Mouse (Mus musculus) MEL (cell line): ENCODE measurements around the gene Ptprk. TPM values are rescaled to one million over a fixed set of nuclear protein-coding genes. Genes with fewer than 3 reads are reported as not detected.

Experiments used
- DNase-seq: peaks from one replicate; pipeline ENCODE4 v3.0.0; 2011; ENCODE audit warnings: low read depth, low spot score
- H3K27ac ChIP-seq: 2 replicates; pipeline ENCODE4 v1.5.1; 2012; ENCODE audit warnings: low read depth, mild to moderate bottlenecking, control low read depth, low read length, moderate library complexity; ENCODE audit not compliant: control insufficient read depth
- H3K27me3 ChIP-seq, 2 experiments: fragments of 150-350 bp in 1 of 2; sonication (generic) in 1 of 2; 2 replicates each; pipeline ENCODE4 v1.6.1; 2012; ENCODE audit warnings: low read length in 2 of 2, mild to moderate bottlenecking in 2 of 2, improper control_type of control experiment in 1 of 2, moderate library complexity in 1 of 2; ENCODE audit not compliant: insufficient read depth in 2 of 2, control insufficient read depth in 1 of 2
- H3K36me3 ChIP-seq, 2 experiments: 2 replicates each; pipeline ENCODE4 v1.6.1; 2012 to 2014; ENCODE audit warnings: low read length in 2 of 2, improper control_type of control experiment in 1 of 2, inconsistent platforms in 1 of 2, mild to moderate bottlenecking in 1 of 2; ENCODE audit not compliant: insufficient read depth in 2 of 2, control insufficient read depth in 1 of 2
- H3K4me1 ChIP-seq, 2 experiments: fragments of 150-350 bp in 1 of 2; sonication (generic) in 1 of 2; 2 replicates each; pipeline ENCODE4 v1.6.1; 2012; ENCODE audit warnings: low read length in 2 of 2, improper control_type of control experiment in 1 of 2, mild to moderate bottlenecking in 1 of 2; ENCODE audit not compliant: insufficient read depth in 2 of 2, control insufficient read depth in 1 of 2
- H3K4me3 ChIP-seq, 2 experiments: fragments of 150-350 bp in 1 of 2; sonication (generic) in 1 of 2; 2 replicates each; pipeline ENCODE4 v1.5.1; 2012; ENCODE audit warnings: low read depth in 2 of 2, low read length in 2 of 2, mild to moderate bottlenecking in 2 of 2, moderate library complexity in 2 of 2, control low read depth in 1 of 2, improper control_type of control experiment in 1 of 2; ENCODE audit not compliant: control insufficient read depth in 1 of 2, insufficient read depth in 1 of 2
- H3K79me2 ChIP-seq: 2 replicates; pipeline ENCODE4 v1.6.1; 2012; ENCODE audit warnings: mild to moderate bottlenecking, low read length, moderate library complexity; ENCODE audit not compliant: control insufficient read depth, poor library complexity, insufficient read depth
- H3K9ac ChIP-seq: 2 replicates; pipeline ENCODE4 v1.6.1; 2012; ENCODE audit warnings: low read depth, mild to moderate bottlenecking, control low read depth, low read length, moderate library complexity; ENCODE audit not compliant: control insufficient read depth, poor library complexity, severe bottlenecking
- H3K9me3 ChIP-seq: fragments of 150-350 bp; sonication (generic); replicated peaks from 2 replicates; pipeline ENCODE4 v1.6.1; 2012; ENCODE audit warnings: mild to moderate bottlenecking, low read length, improper control_type of control experiment, moderate library complexity; ENCODE audit not compliant: insufficient read depth
- BHLHE40 ChIP-seq: IDR thresholded peaks from 2 replicates; pipeline ENCODE4 v1.6.1; 2012; ENCODE audit warnings: low read depth, mild to moderate bottlenecking, inconsistent platforms, low read length, improper control_type of control experiment, borderline replicate concordance
- CHD1 ChIP-seq: IDR thresholded peaks from 2 replicates; pipeline ENCODE4 v1.6.1; 2012; ENCODE audit warnings: low read depth, mild to moderate bottlenecking, inconsistent platforms, low read length, improper control_type of control experiment
- CHD2 ChIP-seq: IDR thresholded peaks from 2 replicates; pipeline ENCODE4 v1.6.1; 2011; ENCODE audit warnings: low read length, improper control_type of control experiment
- CTCF ChIP-seq, 3 experiments: IDR thresholded peaks in 2 of 3; conservative IDR thresholded peaks in 1 of 3; 2 replicates each; pipeline ENCODE4 v1.5.1; 2011 to 2012; ENCODE audit warnings: low read length in 3 of 3, low read depth in 2 of 3, mild to moderate bottlenecking in 2 of 3, improper control_type of control experiment in 1 of 3, inconsistent platforms in 1 of 3, mixed read lengths in 1 of 3, moderate library complexity in 1 of 3; ENCODE audit not compliant: control insufficient read depth in 1 of 3, insufficient read depth in 1 of 3, poor library complexity in 1 of 3, severe bottlenecking in 1 of 3
- ELF1 ChIP-seq: IDR thresholded peaks from 2 replicates; pipeline ENCODE4 v1.6.1; 2014; ENCODE audit warnings: low read depth, mild to moderate bottlenecking, inconsistent platforms, low read length, improper control_type of control experiment, moderate library complexity
- EP300 ChIP-seq, 2 experiments: IDR thresholded peaks; 2 replicates each; pipeline ENCODE4 v1.6.1; 2011; ENCODE audit warnings: improper control_type of control experiment in 2 of 2, low read length in 2 of 2, low read depth in 1 of 2, mild to moderate bottlenecking in 1 of 2
- ETS1 ChIP-seq: IDR thresholded peaks from 2 replicates; pipeline ENCODE4 v1.6.1; 2012; ENCODE audit warnings: low read depth, mild to moderate bottlenecking, inconsistent platforms, low read length, improper control_type of control experiment, moderate library complexity
- GATA1 ChIP-seq: IDR thresholded peaks from 2 replicates; pipeline ENCODE4 v1.6.1; 2011; ENCODE audit warnings: low read depth, low read length, improper control_type of control experiment
- HCFC1 ChIP-seq: IDR thresholded peaks from 2 replicates; pipeline ENCODE4 v1.6.1; 2012; ENCODE audit warnings: low read depth, mild to moderate bottlenecking, inconsistent platforms, low read length, improper control_type of control experiment, moderate library complexity
- MAFK ChIP-seq: IDR thresholded peaks from 2 replicates; pipeline ENCODE4 v1.6.1; 2011; ENCODE audit warnings: low read depth, mild to moderate bottlenecking, low read length, improper control_type of control experiment, borderline replicate concordance
- MAZ ChIP-seq: IDR thresholded peaks from 2 replicates; pipeline ENCODE4 v1.6.1; 2012; ENCODE audit warnings: low read depth, mild to moderate bottlenecking, inconsistent platforms, low read length, improper control_type of control experiment
- MXI1 ChIP-seq: IDR thresholded peaks from 2 replicates; pipeline ENCODE4 v1.6.1; 2011; ENCODE audit warnings: mild to moderate bottlenecking, low read depth, low read length, improper control_type of control experiment
- POLR2A ChIP-seq, 2 experiments: IDR thresholded peaks; 2 replicates each; pipeline ENCODE4 v1.6.1; 2011 to 2012; ENCODE audit warnings: low read length in 2 of 2, mild to moderate bottlenecking in 2 of 2, control low read depth in 1 of 2, improper control_type of control experiment in 1 of 2, low read depth in 1 of 2, moderate library complexity in 1 of 2; ENCODE audit not compliant: control insufficient read depth in 1 of 2, insufficient read depth in 1 of 2, poor library complexity in 1 of 2
- POLR2AphosphoS2 ChIP-seq: IDR thresholded peaks from 2 replicates; pipeline ENCODE4 v1.6.1; 2011; ENCODE audit warnings: low read length, improper control_type of control experiment
- POLR2AphosphoS5 ChIP-seq: IDR thresholded peaks from 2 replicates; pipeline ENCODE4 v1.6.1; 2012; ENCODE audit warnings: low read depth, borderline replicate concordance, mild to moderate bottlenecking, inconsistent platforms, low read length, moderate library complexity, mixed read lengths
- RAD21 ChIP-seq: IDR thresholded peaks from 2 replicates; pipeline ENCODE4 v1.6.1; 2011; ENCODE audit warnings: mild to moderate bottlenecking, low read depth, low read length, improper control_type of control experiment
- RCOR1 ChIP-seq: IDR thresholded peaks from 2 replicates; pipeline ENCODE4 v1.6.1; 2012; ENCODE audit warnings: low read depth, mild to moderate bottlenecking, inconsistent platforms, low read length, improper control_type of control experiment
- SIN3A ChIP-seq: IDR thresholded peaks from 2 replicates; pipeline ENCODE4 v1.6.1; 2012; ENCODE audit warnings: low read length, improper control_type of control experiment, inconsistent platforms
- SMC3 ChIP-seq: IDR thresholded peaks from 2 replicates; pipeline ENCODE4 v1.6.1; 2011; ENCODE audit warnings: low read depth, low read length, improper control_type of control experiment
- TAL1 ChIP-seq: IDR thresholded peaks from 2 replicates; pipeline ENCODE4 v1.6.1; 2012; ENCODE audit warnings: mild to moderate bottlenecking, inconsistent platforms, low read length, moderate library complexity, mixed read lengths
- TCF12 ChIP-seq: IDR thresholded peaks from 2 replicates; pipeline ENCODE4 v1.6.1; 2014; ENCODE audit warnings: low read depth, mild to moderate bottlenecking, inconsistent platforms, low read length, improper control_type of control experiment, moderate library complexity
- UBTF ChIP-seq: IDR thresholded peaks from 2 replicates; pipeline ENCODE4 v1.6.1; 2012; ENCODE audit warnings: low read depth, mild to moderate bottlenecking, inconsistent platforms, low read length, improper control_type of control experiment, moderate library complexity, borderline replicate concordance; ENCODE audit not compliant: insufficient read depth
- ZC3H11A ChIP-seq: IDR thresholded peaks from 2 replicates; pipeline ENCODE4 v1.6.1; 2012; ENCODE audit warnings: low read depth, mild to moderate bottlenecking, inconsistent platforms, low read length, improper control_type of control experiment
- ZMIZ1 ChIP-seq: IDR thresholded peaks from 2 replicates; pipeline ENCODE4 v1.6.1; 2012; ENCODE audit warnings: low read depth, mild to moderate bottlenecking, inconsistent platforms, low read length, improper control_type of control experiment, moderate library complexity
- polyA plus RNA-seq, 2 experiments: library from polyadenylated mRNA; stranded (reverse) in 1 of 2; unstranded in 1 of 2; fragments of >175 nt in 1 of 2; fragments of >200 nt in 1 of 2; gene quantifications; 2 replicates each; pipeline versions ENCODE4 v1.2.1 to v1.2.4; 2012; ENCODE audit warnings: low replicate concordance in 2 of 2, low read depth in 1 of 2; ENCODE audit not compliant: insufficient read length in 2 of 2, insufficient read depth in 1 of 2, missing spikeins in 1 of 2
- total RNA-seq: library from RNA; depleted of rRNA; stranded (reverse); fragments of 300-350 nt; gene quantifications from 2 replicates; pipeline ENCODE4 v1.2.3, GENCODE M21; 2012

Ptprk gene
- total and polyA plus RNA-seq, 3 experiments: under 0.01 TPM; not detected in 2

GRCm38 (mm10) chr10:28590822-28591221 lies 516.2 kb downstream of the Ptprk start:
- H3K27ac ChIP-seq: no peak overlapping the region
- DNase-seq: peak; percentile 49
- H3K4me1 ChIP-seq: peaks cover 6 to 19% of the 10 kb centered on the region in 2 experiments; a peak in 3 of 4 replicates
- no peak for TF ChIP-seq POLR2A (IDR thresholded peaks at IDR 0.05; ENCODE audit: control insufficient read depth in 1 of 2, insufficient read depth in 1 of 2, low read depth in 1 of 2, low read length in 2 of 2, poor library complexity in 1 of 2)
- no peak for TF ChIP-seq CHD1
- TF ChIP-seq POLR2AphosphoS2: no peak
- peak; percentile 60; the same call in 1 of the 2 replicates for TF ChIP-seq BHLHE40
- peak; percentile 72 for TF ChIP-seq TCF12
- no peak for TF ChIP-seq ZC3H11A
- no peak for TF ChIP-seq TAL1
- no peak for TF ChIP-seq CTCF (IDR thresholded peaks at IDR 0.05 in 2 of 3, conservative IDR thresholded peaks at IDR 0.05 in 1 of 3; ENCODE audit: control insufficient read depth in 1 of 3, insufficient read depth in 1 of 3, low read depth in 2 of 3, low read length in 3 of 3, poor library complexity in 1 of 3, severe bottlenecking in 1 of 3)
- TF ChIP-seq MAZ: no peak
- peak; percentile 62 for TF ChIP-seq ETS1
- TF ChIP-seq HCFC1: no peak
- TF ChIP-seq POLR2AphosphoS5: no peak
- no peak for TF ChIP-seq MAFK
- TF ChIP-seq UBTF: no peak
- TF ChIP-seq GATA1: peak; percentile 82
- TF ChIP-seq ELF1: no peak
- TF ChIP-seq MXI1: no peak
- TF ChIP-seq CHD2: no peak
- TF ChIP-seq RAD21: no peak
- TF ChIP-seq ZMIZ1: no peak
- peak; percentile 75 for TF ChIP-seq EP300 (IDR thresholded peaks at IDR 0.05; ENCODE audit: low read depth in 1 of 2, low read length in 2 of 2)
- peak; percentile 51; the same call in 1 of the 2 replicates for TF ChIP-seq SIN3A
- TF ChIP-seq SMC3: no peak
- no peak for TF ChIP-seq RCOR1
- TF ChIP-seq, all 39 proteins: peak for 6
- no peak overlapping the region for H3K9ac ChIP-seq
- H3K27me3 ChIP-seq: no peaks in the 10 kb centered on the region
- H3K36me3 ChIP-seq: peaks cover 0 to 21% of the 10 kb centered on the region in 2 experiments; a peak in 2 of 4 replicates
- H3K79me2 ChIP-seq: no peaks in the 10 kb centered on the region
- no peak overlapping the region for H3K4me3 ChIP-seq
- no peaks in the 10 kb centered on the region for H3K9me3 ChIP-seq
